Mouse (Mus musculus) granulocyte monocyte progenitor cell, adult 5-6 weeks (primary cell): ENCODE measurements at regions not wholly inside any gene's neighbourhood (a gene's known extent, or its start where the extent isn't known, plus 50 kb on each side); places are given as distances from the start of the nearest gene placed in this dataset.

Source experiments
- ATAC-seq: replicated peaks from 2 replicates; pipeline ENCODE4 v1.8.0; 2016; ENCODE audit warnings: mild to moderate bottlenecking, moderate TSS enrichment, inconsistent platforms; ENCODE audit not compliant: poor library complexity, severe bottlenecking

GRCm38 (mm10) chr7:133382032-133382712 lies 219.8 kb downstream of the Tex36 start:
- no peak for ATAC-seq

DNA sequence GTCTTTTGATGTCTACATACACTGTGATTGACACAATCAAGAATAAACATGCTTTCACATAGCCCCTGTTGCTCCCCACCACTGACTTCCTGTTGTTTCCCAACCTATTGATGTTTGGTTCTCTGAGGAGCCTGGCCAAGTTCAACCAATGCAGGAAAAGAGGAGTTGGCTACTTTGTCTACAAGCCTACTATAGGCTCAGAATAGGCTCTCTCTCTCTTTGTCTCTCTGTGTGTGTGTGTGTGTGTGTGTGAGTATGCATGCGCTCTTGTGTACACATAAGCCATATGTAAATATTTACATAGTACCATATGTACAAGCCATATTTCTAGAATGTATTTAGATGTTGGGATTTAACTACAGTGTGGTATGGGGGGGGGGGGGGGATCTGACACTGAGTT lies 222.6 kb downstream of the Tex36 start:
- ATAC-seq, result no peak

DNA sequence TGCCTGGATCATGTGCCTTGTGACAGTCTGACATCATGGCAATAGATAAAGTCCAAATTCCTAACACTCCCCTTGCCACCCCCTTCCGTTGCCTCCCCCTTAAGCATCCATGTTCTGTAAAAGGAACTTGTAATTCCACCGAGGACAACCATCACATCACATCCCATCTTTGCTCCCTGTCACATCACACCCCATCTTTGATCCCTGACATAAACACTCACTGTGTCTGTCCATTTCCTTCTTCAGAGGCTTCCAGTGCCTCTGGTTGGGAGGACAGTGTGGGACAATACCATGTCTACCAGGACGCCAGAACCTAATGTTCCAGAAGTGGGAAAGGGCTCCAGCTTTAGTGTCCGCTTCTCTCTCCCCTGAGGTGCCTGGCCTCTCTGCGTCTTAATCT lies 223.6 kb downstream of the Tex36 start:
- no peak for ATAC-seq

DNA sequence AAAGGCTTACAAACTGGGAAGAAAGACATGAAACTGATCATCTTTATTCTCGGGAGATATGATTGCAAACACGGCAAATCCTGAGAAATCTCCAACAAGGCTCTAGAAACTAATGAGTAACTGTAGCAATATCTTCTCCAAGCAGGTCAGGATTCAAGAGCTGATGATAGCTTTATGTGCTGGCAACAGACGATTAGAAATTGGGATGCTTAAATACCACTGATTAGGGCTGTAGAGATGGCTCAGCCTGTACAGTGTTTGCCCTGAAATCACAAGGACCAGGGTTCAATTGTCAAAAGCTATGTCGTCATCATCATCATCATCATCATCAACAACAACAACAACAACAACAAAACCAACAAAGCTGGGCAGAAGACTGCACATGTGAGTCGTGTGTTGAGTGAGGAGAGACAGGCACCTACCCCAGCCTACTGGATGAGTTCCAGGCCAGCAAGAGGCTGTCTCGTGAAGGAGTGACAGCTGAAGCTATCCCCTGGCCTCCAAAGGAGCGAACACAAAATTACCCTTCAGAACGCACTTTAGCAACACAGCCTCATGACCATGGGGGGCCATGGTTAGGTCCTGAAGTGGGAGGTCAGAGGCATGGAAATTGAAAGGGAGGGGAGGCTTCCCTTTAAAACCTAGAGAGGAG lies 225.0 kb downstream of the Tex36 start:
- no peak for ATAC-seq

- ATAC-seq, result no peak
These were observed 229.3 kb downstream of the Tex36 start for GRCm38 (mm10) chr7:133372695-133373094.

DNA sequence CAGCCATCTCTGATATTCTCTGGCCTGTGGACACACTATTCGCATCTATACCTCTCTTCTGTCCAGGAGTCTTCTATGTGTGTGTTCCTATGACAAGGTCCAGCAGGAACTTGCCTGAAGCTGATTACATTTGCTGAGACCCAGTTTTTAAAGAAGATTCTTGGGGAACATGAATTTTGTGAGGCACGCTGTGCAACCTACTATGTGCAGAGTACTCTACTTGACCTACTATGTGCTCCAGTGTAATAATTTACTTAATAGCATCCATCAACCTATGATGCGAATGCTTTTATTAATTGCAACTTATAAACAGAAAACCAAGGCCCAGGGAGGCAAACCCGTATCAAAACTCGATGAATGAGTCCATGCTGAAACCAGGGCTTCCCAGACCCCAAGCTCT lies 231.4 kb downstream of the Tex36 start:
- ATAC-seq, result no peak

DNA sequence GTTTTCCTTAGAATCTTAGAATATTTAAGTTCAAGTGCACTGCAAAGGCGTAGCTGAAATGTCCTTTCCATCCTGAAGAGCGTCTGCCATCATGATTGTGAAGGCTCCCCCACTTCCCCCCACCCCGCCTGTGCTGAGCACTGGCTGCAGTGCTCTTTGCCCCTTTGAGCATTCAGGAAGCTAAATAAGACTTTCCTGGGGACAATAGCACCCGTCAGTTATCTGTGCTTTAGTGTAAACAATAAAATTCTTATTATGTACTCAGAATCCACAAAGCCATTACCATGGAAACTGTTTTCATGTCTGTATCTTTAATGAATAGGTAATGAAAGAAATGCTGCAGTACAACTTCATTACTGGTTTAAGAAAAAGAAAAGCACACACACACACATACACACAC lies 237.4 kb downstream of the Tex36 start:
- ATAC-seq, result no peak

GRCm38 (mm10) chr7:133328717-133329116 lies 204.6 kb upstream of the Ctbp2 start:
- ATAC-seq, result no peak

GRCm38 (mm10) chr7:133325548-133326190 lies 201.5 kb upstream of the Ctbp2 start:
- ATAC-seq, result no peak

- ATAC-seq, result no peak
These were observed 199.8 kb upstream of the Ctbp2 start for GRCm38 (mm10) chr7:133323955-133324354.

DNA sequence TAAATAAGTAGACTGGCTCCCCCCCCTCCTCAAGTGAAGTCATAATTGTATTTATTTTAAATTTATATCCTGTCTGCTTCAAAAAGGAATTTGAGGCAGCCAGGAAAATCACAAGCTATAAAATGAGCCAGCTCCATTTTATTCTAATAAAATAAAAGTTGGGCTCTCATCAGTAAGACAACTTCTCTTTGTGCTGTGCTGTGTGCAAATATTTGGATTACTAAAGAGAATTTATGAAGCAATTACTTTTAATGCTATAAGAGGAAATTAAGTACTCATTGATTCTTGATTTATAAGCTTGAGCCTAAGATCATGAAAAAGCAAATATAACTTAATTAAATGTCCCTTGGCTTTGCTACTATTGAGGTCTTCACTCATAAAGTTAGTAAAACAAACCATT lies 193.4 kb upstream of the Ctbp2 start:
- ATAC-seq, result no peak

DNA sequence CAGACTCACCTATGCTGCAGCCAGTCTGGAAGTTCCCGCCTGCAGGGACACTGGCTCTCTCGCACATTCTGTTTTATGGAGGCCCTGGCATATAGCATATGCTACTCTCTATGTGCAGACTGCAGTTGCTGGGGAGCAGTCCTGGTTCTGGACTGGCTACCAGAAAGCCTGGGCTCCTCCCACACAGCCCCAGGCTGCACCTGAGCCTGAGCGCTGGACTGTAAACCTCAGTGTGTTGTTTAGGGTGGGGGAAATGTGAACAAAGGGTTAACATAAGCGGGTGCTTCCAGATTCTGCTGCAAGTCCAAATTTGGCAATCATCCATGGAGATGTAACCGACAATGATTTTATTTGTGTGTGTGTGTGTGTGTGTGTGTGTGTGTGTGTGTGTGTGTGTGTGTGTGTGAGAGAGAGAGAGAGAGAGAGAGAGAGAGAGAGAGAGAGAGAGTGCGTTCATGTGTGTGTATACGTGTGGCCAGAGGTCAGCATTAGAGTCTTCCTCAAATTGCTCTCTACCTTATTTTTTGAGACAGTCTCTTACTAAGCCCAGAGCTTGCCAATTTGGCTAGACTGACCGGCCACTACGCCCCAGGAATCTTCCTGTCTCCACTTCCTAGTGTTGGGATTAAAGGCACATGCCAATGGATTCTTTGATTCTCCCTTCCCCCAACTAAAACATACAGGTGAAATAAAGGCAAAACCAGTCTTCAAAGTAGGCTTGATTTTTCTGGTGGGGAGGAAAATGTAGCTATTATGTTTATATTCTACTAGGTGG lies 192.7 kb upstream of the Ctbp2 start:
- no peak for ATAC-seq

GRCm38 (mm10) chr7:133315197-133316029 lies 191.3 kb upstream of the Ctbp2 start:
- ATAC-seq, result no peak; the same call in 1 of the 2 replicates

DNA sequence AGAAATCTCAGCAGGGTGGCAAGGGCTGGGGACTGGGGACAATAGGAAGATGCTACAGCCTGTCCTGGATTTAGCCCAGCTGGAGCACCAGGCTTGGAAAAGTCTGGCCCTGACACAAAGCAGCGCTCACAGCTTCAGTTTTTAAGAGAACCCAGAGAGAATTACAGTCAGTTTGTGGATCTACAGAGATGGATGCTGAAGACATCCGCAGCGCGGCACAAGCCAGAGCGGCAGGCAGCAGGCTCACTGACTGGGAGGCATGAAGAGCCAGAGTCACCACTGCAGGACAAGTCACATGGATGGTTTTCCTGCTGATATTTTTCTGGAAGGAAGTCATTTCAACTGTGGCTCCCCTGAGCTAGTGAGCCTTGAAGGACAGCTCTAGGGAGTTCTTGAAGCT lies 189.0 kb upstream of the Ctbp2 start:
- ATAC-seq, result no peak

GRCm38 (mm10) chr7:133311116-133311801 lies 187.1 kb upstream of the Ctbp2 start:
- ATAC-seq, result no peak

DNA sequence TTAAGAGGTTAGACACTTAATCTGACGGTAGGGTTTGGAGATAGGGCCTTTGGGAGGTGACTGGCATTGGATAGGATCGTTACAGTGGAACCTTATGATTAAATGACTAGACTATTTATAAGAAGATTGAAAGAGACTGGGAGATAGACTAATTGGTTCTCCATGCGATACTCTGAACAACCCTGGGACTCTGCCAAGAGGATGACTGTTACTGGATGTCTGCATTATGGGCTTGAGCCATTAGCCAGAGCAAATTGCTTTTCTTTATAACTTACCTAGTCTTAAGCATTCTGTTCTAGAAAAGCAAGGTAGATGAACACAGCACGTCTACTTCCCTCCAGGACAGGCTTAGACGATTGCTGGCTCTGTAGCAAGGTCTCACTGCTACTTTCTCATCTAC lies 180.3 kb upstream of the Ctbp2 start:
- ATAC-seq, result no peak

GRCm38 (mm10) chr7:133290471-133290870 lies 166.3 kb upstream of the Ctbp2 start:
- ATAC-seq, result no peak

- no peak for ATAC-seq
These were observed 164.1 kb upstream of the Ctbp2 start for GRCm38 (mm10) chr7:133288236-133288635.

DNA sequence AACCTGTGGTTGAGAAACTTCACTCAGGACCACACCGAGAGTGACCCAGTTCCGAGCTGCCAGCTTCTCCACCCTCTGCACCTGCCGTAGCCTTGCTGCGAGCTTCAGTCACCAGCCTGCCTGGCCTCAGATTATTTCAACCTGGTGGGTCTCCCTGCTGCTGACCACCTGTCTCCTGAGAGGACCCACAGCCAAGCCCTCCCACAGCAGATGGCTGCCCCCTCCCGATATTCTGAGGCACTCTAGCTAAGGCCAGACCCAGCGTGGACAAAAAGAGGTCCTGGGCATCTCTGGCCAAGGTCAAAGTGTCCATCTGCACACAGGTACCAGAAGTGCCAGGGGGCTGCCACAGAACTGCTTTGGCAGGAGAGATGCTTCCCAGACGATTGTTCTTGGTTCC lies 162.7 kb upstream of the Ctbp2 start:
- no peak for ATAC-seq

- no peak for ATAC-seq
These were observed 162.1 kb upstream of the Ctbp2 start for GRCm38 (mm10) chr7:133286216-133286615.
